Mouse (Mus musculus): ENCODE measurements around the gene Plce1.

- TF ChIP-seq ETS1 (IDR thresholded peaks at IDR 0.05; ENCODE audit: low read depth, low read length) (no peak), POLR2A (IDR thresholded peaks at IDR 0.05; ENCODE audit: control insufficient read depth in 1 of 2, insufficient read depth in 1 of 2, low read depth in 1 of 2, low read length in 2 of 2, poor library complexity in 1 of 2) (no peak), MAFK (IDR thresholded peaks at IDR 0.05; ENCODE audit: borderline replicate concordance, low read depth, low read length) (no peak), USF2 (IDR thresholded peaks at IDR 0.05; ENCODE audit: borderline replicate concordance in 1 of 2, insufficient read depth in 1 of 2, low read depth in 1 of 2, low read length in 2 of 2) (no peak), TCF12 (IDR thresholded peaks at IDR 0.05; ENCODE audit: low read depth, low read length) (no peak), MXI1 (IDR thresholded peaks at IDR 0.05; ENCODE audit: low read depth, low read length) (no peak), POLR2AphosphoS5 (IDR thresholded peaks at IDR 0.05; ENCODE audit: borderline replicate concordance, low read depth, low read length) (no peak)
Measured at GRCm38 (mm10) chr19:38607236-38607635, 126.3 kb downstream of the Plce1 start.
